Mouse (Mus musculus): Measurements from ENCODE around the gene Ppfibp1. TPM values are rescaled to one million over a fixed set of nuclear protein-coding genes. Genes with fewer than 3 reads are reported as not detected.

Ppfibp1 gene
- total RNA-seq, 1 experiment: 39.9 TPM

DNA sequence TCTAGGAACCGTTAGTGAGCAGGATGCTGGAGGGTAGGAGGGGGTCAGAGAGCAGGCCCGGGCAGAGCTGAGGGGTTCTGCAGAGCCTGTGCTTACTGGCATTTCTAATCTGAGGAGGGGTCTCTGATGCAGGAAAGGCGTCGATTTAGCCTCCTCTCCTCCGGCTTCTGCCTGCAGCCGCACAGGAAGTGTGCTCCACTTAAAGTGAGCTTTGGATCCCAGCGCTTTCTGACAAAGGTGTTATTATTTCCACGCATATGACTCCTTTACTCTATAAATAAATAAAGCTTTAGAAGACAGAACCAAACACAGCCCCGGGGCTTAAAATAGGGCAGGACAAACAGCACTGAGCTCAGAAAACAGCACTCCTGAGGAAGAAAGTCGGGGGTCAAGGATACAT is 9.4 kb upstream of the Ppfibp1 start:
- Histone ChIP-seq H3K9me3 (ENCODE audit: control insufficient read depth, insufficient read depth, low read depth, low read length) (no peaks in the 10 kb centered on the region), H3K9ac (ENCODE audit: insufficient read depth, low read depth, low read length, poor library complexity, severe bottlenecking) (no peak overlapping the region), H3K36me3 (ENCODE audit: control insufficient read depth, insufficient read depth, low read length, poor library complexity, severe bottlenecking) (no peaks in the 10 kb centered on the region), H3K27ac (ENCODE audit: insufficient read depth, low read depth, low read length, poor library complexity, severe bottlenecking) (no peak overlapping the region), H3K4me3 (ENCODE audit: insufficient read depth in 1 of 2, low read depth in 1 of 2, low read length in 2 of 2, poor library complexity in 1 of 2, severe bottlenecking in 1 of 2) (no peak overlapping the region), H3K4me1 (ENCODE audit: control insufficient read depth in 2 of 2, insufficient read depth in 2 of 2, low read length in 2 of 2, poor library complexity in 1 of 2) (no peaks in the 10 kb centered on the region)
- TF ChIP-seq HCFC1 (IDR thresholded peaks at IDR 0.05; ENCODE audit: borderline replicate concordance, insufficient read depth, low read length) (no peak), ZNF384 (IDR thresholded peaks at IDR 0.05; ENCODE audit: low read depth, low read length) (no peak), MAFK (IDR thresholded peaks at IDR 0.05; ENCODE audit: insufficient read depth, low read depth, low read length) (no peak), ZC3H11A (IDR thresholded peaks at IDR 0.05; ENCODE audit: borderline replicate concordance, low read depth, low read length) (no peak), CHD2 (IDR thresholded peaks at IDR 0.05; ENCODE audit: low read depth, low read length) (no peak)
- in situ Hi-C loops (cut with MboI; ENCODE audit: low sequenced_read_pairs in 2 of 2, unreplicated experiment in 2 of 2): no loop called here
- DNase-seq (ENCODE audit: low read depth, low spot score): no peak

DNA sequence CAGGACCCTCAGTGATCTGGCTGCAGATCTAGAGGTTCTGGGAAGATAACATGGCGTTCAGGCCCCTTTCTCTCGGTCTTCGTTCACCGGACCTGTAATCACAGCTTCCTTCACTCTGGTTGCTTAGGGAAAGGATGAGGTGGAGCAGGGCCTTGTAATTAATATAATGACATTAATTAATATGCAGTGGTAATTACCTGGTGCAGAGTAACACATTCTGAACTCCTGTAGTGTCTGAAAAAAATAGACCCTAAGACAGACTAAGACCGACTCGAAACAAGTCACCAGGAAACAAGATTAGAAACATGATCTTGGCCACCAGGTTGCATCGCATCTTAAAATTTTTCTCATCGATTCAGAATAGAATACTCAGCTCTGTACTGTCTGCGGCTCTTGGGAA is 8.4 kb upstream of the Ppfibp1 start:
- DNase-seq (ENCODE audit: low read depth, low spot score): no peak
- H3K27ac ChIP-seq (ENCODE audit: insufficient read depth, low read depth, low read length, poor library complexity, severe bottlenecking): no peak overlapping the region
- no peak overlapping the region for H3K4me3 ChIP-seq (ENCODE audit: insufficient read depth in 1 of 2, low read depth in 1 of 2, low read length in 2 of 2, poor library complexity in 1 of 2, severe bottlenecking in 1 of 2)
- no peaks in the 10 kb centered on the region for H3K36me3 ChIP-seq (ENCODE audit: control insufficient read depth, insufficient read depth, low read length, poor library complexity, severe bottlenecking)
- H3K4me1 ChIP-seq (ENCODE audit: control insufficient read depth in 2 of 2, insufficient read depth in 2 of 2, low read length in 2 of 2, poor library complexity in 1 of 2): peaks cover 0 to 2% of the 10 kb centered on the region in 2 experiments; a peak in 1 of 4 replicates
- no peaks in the 10 kb centered on the region for H3K9me3 ChIP-seq (ENCODE audit: control insufficient read depth, insufficient read depth, low read depth, low read length)
- TF ChIP-seq MAFK (IDR thresholded peaks at IDR 0.05; ENCODE audit: insufficient read depth, low read depth, low read length): no peak
- no peak for TF ChIP-seq ZC3H11A (IDR thresholded peaks at IDR 0.05; ENCODE audit: borderline replicate concordance, low read depth, low read length)
- TF ChIP-seq HCFC1 (IDR thresholded peaks at IDR 0.05; ENCODE audit: borderline replicate concordance, insufficient read depth, low read length): no peak
- no peak for TF ChIP-seq ZNF384 (IDR thresholded peaks at IDR 0.05; ENCODE audit: low read depth, low read length)
- TF ChIP-seq CHD2 (IDR thresholded peaks at IDR 0.05; ENCODE audit: low read depth, low read length): no peak
- in situ Hi-C loops (cut with MboI; ENCODE audit: low sequenced_read_pairs in 2 of 2, unreplicated experiment in 2 of 2): no loop called here
- H3K9ac ChIP-seq (ENCODE audit: insufficient read depth, low read depth, low read length, poor library complexity, severe bottlenecking): no peak overlapping the region

DNA sequence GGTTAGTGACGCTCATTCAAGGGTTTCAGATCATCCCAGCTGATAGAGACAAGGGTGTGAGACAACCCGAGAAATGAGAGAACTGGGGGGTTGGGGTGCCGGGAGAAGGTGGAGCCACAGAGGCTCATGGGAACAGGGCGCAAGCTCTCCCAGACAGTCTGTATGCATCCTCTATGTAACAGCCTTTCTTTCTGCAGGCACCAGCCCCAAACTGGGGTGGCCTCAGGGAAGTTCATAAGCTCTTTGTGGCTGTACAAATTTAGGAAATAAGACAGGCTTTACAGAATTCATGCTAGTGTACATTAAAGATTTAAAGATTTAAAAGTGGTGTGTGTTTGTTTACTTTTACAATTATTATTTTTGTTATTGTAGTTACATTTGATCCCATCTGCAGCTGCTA is 8.0 kb upstream of the Ppfibp1 start:
- peaks cover 0 to 4% of the 10 kb centered on the region in 2 experiments; a peak in 1 of 4 replicates for H3K4me1 ChIP-seq (ENCODE audit: control insufficient read depth in 2 of 2, insufficient read depth in 2 of 2, low read length in 2 of 2, poor library complexity in 1 of 2)
- no peaks in the 10 kb centered on the region for H3K9me3 ChIP-seq (ENCODE audit: control insufficient read depth, insufficient read depth, low read depth, low read length)
- in situ Hi-C loops (cut with MboI; ENCODE audit: low sequenced_read_pairs in 2 of 2, unreplicated experiment in 2 of 2): no loop called here
- H3K4me3 ChIP-seq (ENCODE audit: insufficient read depth in 1 of 2, low read depth in 1 of 2, low read length in 2 of 2, poor library complexity in 1 of 2, severe bottlenecking in 1 of 2): no peak overlapping the region
- no peaks in the 10 kb centered on the region for H3K36me3 ChIP-seq (ENCODE audit: control insufficient read depth, insufficient read depth, low read length, poor library complexity, severe bottlenecking)
- H3K27ac ChIP-seq (ENCODE audit: insufficient read depth, low read depth, low read length, poor library complexity, severe bottlenecking): no peak overlapping the region
- DNase-seq (ENCODE audit: low read depth, low spot score): no peak
- TF ChIP-seq MAFK (IDR thresholded peaks at IDR 0.05; ENCODE audit: insufficient read depth, low read depth, low read length) (no peak), ZC3H11A (IDR thresholded peaks at IDR 0.05; ENCODE audit: borderline replicate concordance, low read depth, low read length) (no peak), CHD2 (IDR thresholded peaks at IDR 0.05; ENCODE audit: low read depth, low read length) (no peak), HCFC1 (IDR thresholded peaks at IDR 0.05; ENCODE audit: borderline replicate concordance, insufficient read depth, low read length) (no peak), ZNF384 (IDR thresholded peaks at IDR 0.05; ENCODE audit: low read depth, low read length) (no peak)
- H3K9ac ChIP-seq (ENCODE audit: insufficient read depth, low read depth, low read length, poor library complexity, severe bottlenecking): no peak overlapping the region

DNA sequence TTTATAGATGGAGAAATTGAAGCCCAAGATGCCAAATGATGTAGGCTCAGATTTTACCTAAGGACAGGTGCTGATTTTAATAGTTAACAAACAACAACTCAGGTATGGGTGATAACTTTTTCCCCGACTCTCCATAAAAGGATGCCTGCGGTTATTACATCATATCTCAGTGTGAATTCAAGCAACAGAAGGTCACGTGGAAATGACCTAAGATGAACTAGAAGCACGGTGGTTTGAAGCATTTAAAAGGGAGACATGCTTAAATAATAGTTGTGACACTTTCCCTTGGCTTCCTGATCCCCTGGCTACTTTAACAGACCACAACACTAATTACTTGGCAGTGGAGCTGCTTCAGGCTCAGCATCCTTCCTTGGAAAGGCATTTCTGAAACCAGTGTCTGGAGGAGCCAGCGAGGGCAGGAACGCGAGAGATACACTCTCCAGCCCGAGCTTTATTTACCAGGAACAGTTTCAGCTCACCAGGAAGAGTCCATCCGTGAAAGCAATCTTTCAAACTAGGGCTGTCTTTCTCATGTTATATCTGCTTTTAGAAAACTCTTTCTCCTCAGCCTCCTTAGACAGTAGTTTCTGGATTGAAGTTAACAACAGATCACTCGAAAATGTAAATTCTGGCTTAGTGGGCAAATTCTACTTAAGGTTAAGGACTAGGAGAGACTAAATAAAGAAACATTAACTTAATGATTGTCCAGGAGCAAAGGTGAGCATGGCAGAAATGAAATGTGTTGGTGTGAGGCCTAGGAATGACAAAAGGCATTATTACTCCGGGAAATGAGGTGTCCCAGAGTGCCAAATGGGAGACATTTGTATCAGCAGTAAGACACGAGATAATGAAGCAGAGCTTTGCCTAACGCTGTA is 6.2 kb upstream of the Ppfibp1 start:
- no peak overlapping the region for H3K9ac ChIP-seq (ENCODE audit: insufficient read depth, low read depth, low read length, poor library complexity, severe bottlenecking)
- H3K27ac ChIP-seq (ENCODE audit: insufficient read depth, low read depth, low read length, poor library complexity, severe bottlenecking): no peak overlapping the region
- no peak for TF ChIP-seq MAFK (IDR thresholded peaks at IDR 0.05; ENCODE audit: insufficient read depth, low read depth, low read length)
- no peak for TF ChIP-seq ZNF384 (IDR thresholded peaks at IDR 0.05; ENCODE audit: low read depth, low read length)
- TF ChIP-seq HCFC1 (IDR thresholded peaks at IDR 0.05; ENCODE audit: borderline replicate concordance, insufficient read depth, low read length): no peak
- no peak for TF ChIP-seq CHD2 (IDR thresholded peaks at IDR 0.05; ENCODE audit: low read depth, low read length)
- TF ChIP-seq ZC3H11A (IDR thresholded peaks at IDR 0.05; ENCODE audit: borderline replicate concordance, low read depth, low read length): no peak
- no peak overlapping the region for H3K4me3 ChIP-seq (ENCODE audit: insufficient read depth in 1 of 2, low read depth in 1 of 2, low read length in 2 of 2, poor library complexity in 1 of 2, severe bottlenecking in 1 of 2)
- no peaks in the 10 kb centered on the region for H3K9me3 ChIP-seq (ENCODE audit: control insufficient read depth, insufficient read depth, low read depth, low read length)
- H3K4me1 ChIP-seq (ENCODE audit: control insufficient read depth in 2 of 2, insufficient read depth in 2 of 2, low read length in 2 of 2, poor library complexity in 1 of 2): peaks cover 0 to 4% of the 10 kb centered on the region in 2 experiments; a peak in 1 of 4 replicates
- in situ Hi-C loops (cut with MboI; ENCODE audit: low sequenced_read_pairs in 2 of 2, unreplicated experiment in 2 of 2): no loop called here
- H3K36me3 ChIP-seq (ENCODE audit: control insufficient read depth, insufficient read depth, low read length, poor library complexity, severe bottlenecking): no peaks in the 10 kb centered on the region
- DNase-seq (ENCODE audit: low read depth, low spot score): no peak

Data from ES-E14 (cell line).